Mouse (Mus musculus) heart, adult 18-20 months (tissue): ENCODE measurements at regions not wholly inside any gene's neighbourhood (a gene's known extent, or its start where the extent isn't known, plus 50 kb on each side); places are given as distances from the start of the nearest gene placed in this dataset.

Experiments
- DNase-seq, 2 experiments: peaks; one replicate each; pipeline ENCODE4 v3.0.0; 2021 to 2022; ENCODE audit warnings: mixed read lengths in 1 of 2

DNA sequence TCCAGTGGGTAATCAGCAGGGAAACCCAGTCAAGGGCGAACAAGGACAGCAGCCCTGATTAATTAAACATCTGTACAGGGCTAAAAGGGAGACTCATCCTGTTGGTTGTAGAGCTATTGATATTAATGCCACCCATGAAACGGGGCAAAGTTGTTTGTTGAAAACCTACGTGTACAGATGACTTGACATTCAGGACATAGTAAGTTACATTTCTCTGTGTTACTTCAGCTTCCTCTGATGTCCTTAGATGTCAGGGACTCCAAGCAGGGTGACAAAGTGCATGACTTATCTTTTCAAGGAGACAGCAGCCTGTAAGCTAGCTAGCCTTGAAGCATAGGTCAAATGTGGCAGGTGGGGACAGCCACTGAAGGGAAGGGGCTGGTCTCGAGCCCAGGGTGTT is 390.5 kb downstream of the Ccdc171 start:
- no peak for DNase-seq

DNA sequence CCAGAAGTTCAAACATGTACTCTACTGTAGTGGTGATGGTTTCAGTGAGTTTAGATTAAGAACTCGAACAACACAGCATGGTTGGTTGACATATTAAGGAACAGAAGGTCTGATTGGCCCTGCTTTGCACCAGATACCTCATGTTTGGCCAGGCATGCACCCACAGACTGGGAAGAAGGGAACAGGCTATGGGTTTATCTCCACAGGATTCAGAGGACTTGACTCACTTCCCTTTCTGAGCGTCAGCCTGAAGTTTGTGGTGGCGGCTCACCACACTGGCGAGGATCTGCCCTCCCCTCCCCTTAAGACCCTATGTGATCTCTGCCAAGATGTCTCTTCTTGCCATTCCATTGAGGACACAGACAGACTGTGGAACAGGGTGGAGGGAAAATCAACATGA is 391.7 kb downstream of the Ccdc171 start:
- no peak for DNase-seq

DNA sequence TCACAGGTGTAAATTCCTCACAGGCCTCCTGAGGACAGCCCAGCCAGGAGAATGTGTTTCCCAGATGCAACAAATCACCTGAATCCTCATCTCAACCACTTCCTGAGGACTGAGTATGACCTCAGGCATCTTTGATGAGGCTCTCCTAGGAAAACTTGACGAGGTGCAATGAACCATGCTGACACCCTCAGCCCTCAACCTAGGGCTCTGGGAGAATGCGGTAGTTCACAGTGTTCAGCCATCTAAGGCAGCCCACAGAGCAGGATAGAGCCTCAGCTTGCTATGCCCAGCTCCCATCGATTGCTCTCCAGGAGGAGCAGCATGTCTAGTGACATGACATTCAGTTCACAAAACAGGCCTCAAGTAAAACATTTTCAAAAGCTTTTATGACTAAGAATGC is 392.7 kb downstream of the Ccdc171 start:
- no peak for DNase-seq

DNA sequence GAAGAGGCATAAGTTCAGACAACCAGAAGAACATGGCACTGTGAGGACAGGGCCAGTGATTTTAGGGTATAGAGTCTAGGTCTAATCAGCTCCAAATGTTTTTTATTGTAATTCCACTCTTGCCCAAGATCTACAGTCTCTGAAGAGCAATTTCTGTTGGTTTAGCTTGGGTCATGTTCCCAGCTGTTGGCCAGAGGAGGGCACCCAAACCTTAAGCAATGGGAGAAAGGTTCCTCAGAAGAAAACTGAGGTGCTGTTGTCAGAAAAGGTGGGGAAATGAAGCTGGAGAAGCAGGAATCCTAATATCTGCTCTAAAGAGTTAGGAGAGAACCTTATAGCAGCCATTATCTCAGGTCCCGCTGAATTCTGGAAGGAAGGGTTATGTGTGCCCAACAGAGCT is 393.7 kb downstream of the Ccdc171 start:
- no peak for DNase-seq

GRCm38 (mm10) chr4:83925118-83925842 is 399.9 kb downstream of the Ccdc171 start:
- no peak for DNase-seq

DNA sequence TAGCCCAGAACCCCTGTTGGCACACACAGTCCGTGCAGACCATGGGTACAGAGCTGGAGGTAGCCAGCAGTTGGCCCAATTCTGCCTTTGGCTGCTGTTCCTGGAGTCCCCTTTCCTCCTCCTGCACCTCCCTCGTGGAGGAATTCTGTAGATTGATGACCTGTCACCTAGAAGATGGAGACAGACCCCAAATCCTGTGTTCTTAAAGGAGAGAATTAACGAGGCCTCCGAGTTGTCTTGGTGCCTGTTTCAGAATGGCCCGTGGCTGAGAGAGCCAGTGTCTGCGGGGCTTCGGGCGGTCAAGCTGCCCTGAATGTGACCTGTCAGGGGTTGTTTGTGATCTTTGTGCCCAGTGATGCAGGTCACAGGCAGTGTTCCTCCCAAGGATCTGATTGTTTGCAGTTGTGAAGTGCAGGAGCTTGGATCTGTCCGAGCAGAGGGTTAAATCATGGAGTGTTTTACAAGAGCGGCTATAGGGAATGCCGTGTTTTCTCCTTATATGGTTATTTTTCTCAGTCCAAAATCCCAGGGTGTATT is 400.9 kb downstream of the Ccdc171 start:
- DNase-seq, result no peak

GRCm38 (mm10) chr4:83931897-83932654 is 406.7 kb downstream of the Ccdc171 start:
- no peak for DNase-seq

DNA sequence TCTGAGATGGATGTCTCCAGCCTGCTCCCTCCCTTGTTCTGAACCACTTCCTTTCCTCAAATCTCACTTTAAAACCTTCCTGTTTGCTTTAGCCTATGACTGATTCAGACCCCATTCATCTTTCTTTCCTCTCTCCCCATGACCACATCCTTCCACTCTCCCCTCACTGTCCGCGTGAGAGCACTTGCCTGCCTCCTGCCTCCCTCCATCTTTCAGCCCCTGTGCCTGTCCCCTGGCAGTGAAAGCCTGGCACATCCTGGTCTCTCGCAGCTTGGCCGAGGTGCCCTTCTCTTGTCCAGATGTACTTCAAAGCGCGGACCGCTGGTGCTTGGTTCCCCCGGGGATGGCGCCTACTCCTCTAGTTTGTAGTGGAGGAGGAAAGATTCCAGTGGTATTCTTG is 416.3 kb downstream of the Ccdc171 start:
- DNase-seq, result no peak

GRCm38 (mm10) chr4:83949612-83950011 is 424.3 kb downstream of the Ccdc171 start:
- no peak for DNase-seq

GRCm38 (mm10) chr4:83950809-83951409 is 425.6 kb downstream of the Ccdc171 start:
- DNase-seq, result no peak

GRCm38 (mm10) chr4:83956252-83956904 is 431.0 kb downstream of the Ccdc171 start:
- DNase-seq, result no peak

DNA sequence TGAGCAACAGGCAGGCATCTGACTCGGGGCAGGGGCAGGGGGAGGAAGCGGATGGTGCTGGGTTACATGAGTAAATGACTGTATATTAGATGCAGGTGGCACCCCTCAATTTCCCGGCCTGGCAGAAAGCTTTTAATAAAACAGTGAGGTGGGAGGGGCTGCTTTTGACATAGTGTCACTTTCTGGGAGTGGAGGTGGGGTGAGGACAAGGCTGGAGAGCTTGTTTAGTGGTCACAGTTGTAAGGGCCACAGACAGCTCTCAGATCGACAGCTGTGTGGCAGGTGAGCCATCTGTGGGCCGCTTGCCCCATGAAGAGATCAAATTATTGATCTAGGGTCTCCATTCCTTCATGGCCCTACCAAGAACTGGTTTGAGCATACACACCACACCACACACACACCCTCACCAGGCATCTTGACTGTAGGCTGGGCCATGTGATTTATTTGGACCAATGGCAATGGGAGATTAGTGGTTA is 431.9 kb downstream of the Ccdc171 start:
- no peak for DNase-seq

DNA sequence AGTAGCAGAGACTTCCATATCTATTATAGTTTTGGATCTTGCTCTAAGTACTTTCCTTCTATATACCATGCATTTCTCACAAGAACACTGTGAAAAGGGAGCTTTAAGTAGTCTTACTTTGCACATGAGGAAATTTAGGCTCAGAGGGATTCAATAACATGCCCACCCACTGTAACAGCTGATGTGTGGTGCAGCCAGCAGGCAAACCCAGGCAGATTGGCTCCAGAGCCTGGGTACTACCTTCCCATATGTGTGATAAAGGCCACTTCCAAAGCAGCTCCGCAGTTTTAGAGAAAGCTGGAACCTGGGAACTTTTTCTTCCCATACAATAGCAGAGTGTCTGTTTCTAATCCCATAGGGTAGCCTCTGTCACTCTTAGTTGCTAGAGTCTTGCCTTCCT is 441.6 kb downstream of the Ccdc171 start:
- DNase-seq, result no peak

- no peak for DNase-seq
Measured at GRCm38 (mm10) chr4:83973162-83973561, 447.8 kb downstream of the Ccdc171 start.

GRCm38 (mm10) chr4:83974214-83975012 is 449.1 kb downstream of the Ccdc171 start:
- DNase-seq, result peak; percentile 19 to 45

- DNase-seq, result no peak
Measured at GRCm38 (mm10) chr4:83975569-83975968, 450.2 kb downstream of the Ccdc171 start.

GRCm38 (mm10) chr4:83976067-83976466 is 450.7 kb downstream of the Ccdc171 start:
- no peak for DNase-seq

DNA sequence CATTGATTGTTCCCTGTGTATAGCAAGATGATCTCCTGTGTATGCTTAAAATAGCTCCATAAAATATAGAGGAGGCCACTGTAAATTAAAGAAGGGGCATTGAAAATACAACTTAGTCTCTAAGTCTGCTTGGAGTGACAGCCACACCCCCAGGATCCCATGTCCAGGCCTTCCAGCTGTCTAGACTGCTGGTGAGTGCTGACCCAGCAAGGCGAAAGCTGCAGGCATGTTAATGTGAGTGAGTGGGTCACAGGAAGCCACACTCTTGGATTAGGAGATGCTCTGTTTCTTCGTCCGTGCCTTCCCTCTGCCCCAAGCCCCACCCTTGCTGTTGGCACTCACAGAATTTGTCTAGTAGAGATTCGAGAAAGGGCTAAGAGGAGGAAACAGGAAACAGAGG is 453.7 kb downstream of the Ccdc171 start:
- no peak for DNase-seq

DNA sequence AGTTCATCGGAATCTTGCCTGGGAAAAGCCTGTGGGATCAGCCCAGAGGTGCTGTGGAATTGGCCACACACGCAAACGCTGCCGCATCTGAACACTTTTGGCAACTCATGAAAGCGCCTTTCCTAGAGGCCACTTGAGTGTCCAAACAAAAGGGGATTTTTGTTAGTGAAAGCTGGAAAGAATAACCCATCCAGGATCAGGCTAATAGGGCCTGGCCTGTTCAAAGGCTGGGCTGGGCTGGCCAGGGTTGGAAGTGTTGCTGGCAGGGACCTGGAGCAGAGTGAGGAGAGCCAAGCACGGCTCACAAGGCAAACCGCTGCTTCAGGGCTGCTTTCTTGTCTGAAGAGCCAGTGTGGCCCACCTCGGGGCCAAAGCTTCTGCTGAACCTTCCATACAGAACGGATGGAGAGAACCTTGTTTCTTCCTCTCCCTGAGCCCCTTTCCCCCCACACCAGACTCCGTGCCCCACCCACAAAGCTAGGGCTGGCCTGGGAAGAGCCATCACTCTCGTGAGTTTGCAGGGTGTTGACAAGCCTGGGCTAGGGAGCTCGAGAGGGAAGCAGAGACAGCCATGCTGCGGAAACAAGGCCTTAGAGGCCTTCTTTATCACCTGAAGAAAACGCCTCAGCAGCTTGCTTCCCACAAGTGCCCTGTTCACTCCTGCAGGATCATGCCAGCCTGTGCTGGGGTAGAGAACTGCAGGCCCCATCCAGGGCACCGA is 459.5 kb downstream of the Ccdc171 start:
- DNase-seq, result peak; percentile 24 to 48

DNA sequence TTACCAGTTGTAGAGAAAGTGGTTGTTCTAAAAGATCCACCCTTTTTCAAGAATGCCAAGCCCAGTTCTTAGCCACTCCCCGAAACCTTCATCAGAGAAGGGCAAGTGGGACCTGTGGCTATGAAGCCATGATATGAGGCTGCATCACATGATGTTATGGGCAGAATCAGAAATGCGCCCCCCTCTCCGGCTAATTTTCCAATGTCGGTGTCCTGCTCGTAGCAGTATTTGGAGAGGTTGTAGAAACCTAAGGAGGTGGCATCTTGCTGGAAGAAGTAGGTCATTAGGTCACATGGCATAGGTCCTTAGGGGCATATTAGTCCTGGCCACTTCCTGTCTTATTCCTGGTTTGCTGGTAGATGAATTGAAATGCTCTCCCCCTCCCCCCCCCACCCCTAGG is 460.1 kb downstream of the Ccdc171 start:
- DNase-seq, result no peak
